ENCODE assay signal across 23 mouse cellular contexts in the genomic region with DNA sequence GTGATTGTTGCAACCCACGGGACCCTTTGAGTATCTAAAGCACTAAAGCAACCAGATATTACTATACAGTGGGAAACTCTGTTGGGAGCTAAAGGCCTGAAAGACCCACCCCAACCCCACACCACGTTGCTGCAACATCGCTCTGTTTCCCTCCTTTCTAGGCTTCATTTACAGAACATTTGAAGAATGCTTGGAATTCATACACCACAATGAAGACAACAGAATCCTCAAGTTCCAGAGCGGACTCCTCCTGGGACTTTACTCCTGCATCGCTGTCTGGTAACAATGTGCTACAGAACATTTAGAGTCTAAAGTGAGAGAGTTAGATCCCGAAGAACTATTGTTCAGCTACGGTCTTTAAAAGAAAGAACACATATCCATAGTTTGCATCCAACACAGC.
DNase-seq lines count a peak whose midpoint lies in the region; ATAC-seq lines count a peak whose summit lies in the region.
"Had no signal": no experiment of that assay in that cellular context is flagged by ENCODE, and none has a peak within 500 bp of the region (broad histone marks: within the 10 kb centered on the region; RNA-seq: fewer than 3 reads in every experiment).

No protein-coding gene starts in this region.

- no peak for ATAC-seq in activated CD4-positive, CD25-positive, alpha-beta regulatory T cell, adult 4 months
- ATAC-seq in CD4-positive, CD25-positive, alpha-beta regulatory T cell, adult 4 months, result no peak
- no peak for ATAC-seq in megakaryocyte-erythroid progenitor cell, adult 5-6 weeks (replicated peaks; ENCODE audit: low FRiP score, low TSS enrichment, poor library complexity, severe bottlenecking)
- ATAC-seq: Patski had no signal

- intact Hi-C loops in heart, postnatal 10 days (cut with DNase I), result no loop called here

- peak; percentile 43 for DNase-seq in heart, adult 11 months
- DNase-seq in heart, postnatal 10 days, result no peak
- DNase-seq in Muller cell, postnatal 12 days (ENCODE audit: inconsistent ontology term), result peak; percentile 72
- DNase-seq in R1 (ENCODE audit: low read depth, low spot score) (peak; percentile 85), ZHBTc4 (ENCODE audit: low read depth, low spot score) (peak; percentile 52)
- DNase-seq: adrenal gland, adult 2 months; adrenal gland, adult 8-10 months; adrenal gland, postnatal 10 days; adrenal gland, postnatal 14 days; adrenal gland, postnatal 25 days; adrenal gland, postnatal 36 days; B cell, adult 2 months; cerebellum, adult 11 months; cerebellum, adult 11-12 months; cerebellum, adult 18-20 months; cerebellum, adult 2 months; cerebellum, adult 8-10 months; cerebellum, adult 9-10 months; cerebellum, adult 9-11 months had no signal

Comparison
In these comparisons a context has a peak if more than half of its experiments do, and no peak if none do; other contexts are left out.
1. DNase-seq: peak in heart, adult 11 months (single experiment), Muller cell, postnatal 12 days (single experiment), R1 (single experiment) and ZHBTc4 (single experiment); none in heart, postnatal 10 days (0 of 2).